Mouse (Mus musculus): ENCODE results near the gene Sdr9c7. TPM values are rescaled to one million over a fixed set of nuclear protein-coding genes. Genes with fewer than 3 reads are reported as not detected.

Sdr9c7 gene
- total RNA-seq, 4 experiments from 2014 or later, result not detected

GRCm38 (mm10) chr10:127959161-127959679, 60.9 kb downstream of the Sdr9c7 start:
- DNase-seq (ENCODE audit: low spot score in 2 of 2), result no peak

Other genes starting within 250 kb of the Sdr9c7 start
- gene Nemp1, start 231.6 kb upstream of the Sdr9c7 start, total RNA-seq (2022), result 1 to 10 TPM; 5.8 to 8.1 (median 7.6) TPM
- gene Nab2, start 229.9 kb upstream of the Sdr9c7 start, total RNA-seq (2022), result 10 to 100 TPM; 45.3 to 51.6 (median 49.0) TPM
- 1 to 10 TPM in 2 of 4 experiments, under 1 TPM in 2; 0.56 to 1.7 (median 0.86) TPM for gene Myo1a, start 193.3 kb upstream of the Sdr9c7 start, total RNA-seq (2022)
- gene Tac2, start 174.0 kb upstream of the Sdr9c7 start, total RNA-seq (2022), result 1 to 10 TPM; 3.4 to 7.7 (median 4.1) TPM
- gene Zbtb39, start 159.0 kb upstream of the Sdr9c7 start, total RNA-seq (2022), result 10 to 100 TPM; 11.0 to 12.3 (median 11.3) TPM
- gene Gpr182, start 146.8 kb upstream of the Sdr9c7 start, total RNA-seq (2022), result 1 to 10 TPM; 1.6 to 2.2 (median 1.9) TPM
- under 1 TPM; 0.07 to 0.25 (median 0.16) TPM for gene Rdh1, start 138.8 kb upstream of the Sdr9c7 start, total RNA-seq (2022)
- under 1 TPM in 1 of 4 experiments, not detected in 3; 0.25 TPM for gene Rdh16f1, start 138.7 kb upstream of the Sdr9c7 start, total RNA-seq (2022)
- gene Rdh9, start 122.1 kb upstream of the Sdr9c7 start, total RNA-seq (2022), result 1 to 10 TPM in 1 of 4 experiments, under 1 TPM in 2, not detected in 1; 0.41 to 1.1 (median 0.83) TPM
- under 1 TPM; 0.18 to 0.37 (median 0.22) TPM for gene Rdh16, start 97.4 kb upstream of the Sdr9c7 start, total RNA-seq (2022)
- gene Rdh19, start 48.6 kb upstream of the Sdr9c7 start, total RNA-seq (2022), result not detected
- gene Rdh16f2, start 32.0 kb upstream of the Sdr9c7 start, total RNA-seq (2022), result not detected
- not detected for gene Rdh7, start 9.7 kb upstream of the Sdr9c7 start, total RNA-seq (2022)
- gene Hsd17b6, start 109.1 kb downstream of the Sdr9c7 start, total RNA-seq (2022), result not detected
- gene Prim1, start 116.7 kb downstream of the Sdr9c7 start, total RNA-seq (2022), result 1 to 10 TPM; 6.0 to 9.1 (median 8.0) TPM
- gene Naca, start 137.1 kb downstream of the Sdr9c7 start, total RNA-seq (2022), result 100 to 1,000 TPM; 310 to 353 (median 340) TPM
- gene Ptges3, start 160.4 kb downstream of the Sdr9c7 start, total RNA-seq (2022), result 100 to 1,000 TPM; 128 to 136 (median 133) TPM
- gene Atp5b, start 184.8 kb downstream of the Sdr9c7 start, total RNA-seq (2022), result 1,000 to 10,000 TPM; 1,554 to 1,727 (median 1,622) TPM
- gene Baz2a, start 193.1 kb downstream of the Sdr9c7 start, total RNA-seq (2022), result 10 to 100 TPM; 38.8 to 50.0 (median 46.3) TPM

Measured in layer of hippocampus, adult 8-10 months (tissue).